Mouse (Mus musculus): Measurements from ENCODE around the gene Prrc2b.

- no peak for TF ChIP-seq POLR2A (IDR thresholded peaks at IDR 0.05; ENCODE audit: extremely low read depth, insufficient read depth, low read length)
- no peak for TF ChIP-seq CTCF (IDR thresholded peaks at IDR 0.05; ENCODE audit: low read depth, low read length)
These were observed 60.8 kb downstream of the Prrc2b start for GRCm38 (mm10) chr2:32211689-32212088.

Data from liver, adult 2 months (tissue).